Mouse (Mus musculus) embryonic facial prominence, embryonic 12.5 days (tissue): ENCODE measurements at regions not wholly inside any gene's neighbourhood (a gene's known extent, or its start where the extent isn't known, plus 50 kb on each side); places are given as distances from the start of the nearest gene placed in this dataset.

ENCODE experiments used
- ATAC-seq: fragments of 200-750 bp; cut with Nextera tagmentation; 2 replicates; pipeline ENCODE4 v1.8.0; 2017; ENCODE audit not compliant: insufficient number of reproducible peaks, insufficient read depth, low FRiP score, low TSS enrichment
- H3K27ac ChIP-seq: fragments of 300-500 bp; sonication (generic); 2 replicates; pipeline ENCODE4 v1.5.1; 2016; ENCODE audit warnings: mild to moderate bottlenecking
- H3K27me3 ChIP-seq: fragments of 300-500 bp; sonication (generic); 2 replicates; pipeline ENCODE4 v1.6.1; 2016; ENCODE audit warnings: mild to moderate bottlenecking, moderate library complexity
- H3K36me3 ChIP-seq: fragments of 300-500 bp; sonication (generic); 2 replicates; pipeline ENCODE4 v1.6.1; 2016; ENCODE audit warnings: mild to moderate bottlenecking
- H3K4me1 ChIP-seq: fragments of 300-500 bp; sonication (generic); 2 replicates; pipeline ENCODE4 v1.6.1; 2016
- H3K4me2 ChIP-seq: fragments of 300-500 bp; sonication (generic); replicated peaks from 2 replicates; pipeline ENCODE4 v1.6.1; 2016; ENCODE audit warnings: mild to moderate bottlenecking, moderate library complexity
- H3K4me3 ChIP-seq: fragments of 300-500 bp; sonication (generic); 2 replicates; pipeline ENCODE4 v1.5.1; 2016; ENCODE audit warnings: mild to moderate bottlenecking
- H3K9ac ChIP-seq: fragments of 300-500 bp; sonication (generic); 2 replicates; pipeline ENCODE4 v1.6.1; 2016; ENCODE audit warnings: mild to moderate bottlenecking, moderate library complexity
- H3K9me3 ChIP-seq: fragments of 300-500 bp; sonication (generic); 2 replicates; pipeline ENCODE4 v1.6.1; 2016; ENCODE audit warnings: mild to moderate bottlenecking, moderate library complexity
- WGBS: fragments of 180-500 bp; shearing (Covaris S2); methylation state at CpG from one replicate; pipeline ENCODE4 v1.1.7; 2016; 5-methylcytosine and 5-hydroxymethylcytosine counted together

- Histone ChIP-seq H3K4me3 (no peak overlapping the region), H3K9ac (no peak overlapping the region), H3K4me1 (no peaks in the 10 kb centered on the region), H3K9me3 (no peaks in the 10 kb centered on the region), H3K27me3 (no peaks in the 10 kb centered on the region), H3K27ac (no peak overlapping the region), H3K4me2 (no peak overlapping the region), H3K36me3 (no peaks in the 10 kb centered on the region)
- 47% methylated on average over 4 of the region's 4 CpGs for WGBS
- ATAC-seq, result no peak
Measured at GRCm38 (mm10) chr10:66201115-66201514, 894.8 kb upstream of the Jmjd1c start.

DNA sequence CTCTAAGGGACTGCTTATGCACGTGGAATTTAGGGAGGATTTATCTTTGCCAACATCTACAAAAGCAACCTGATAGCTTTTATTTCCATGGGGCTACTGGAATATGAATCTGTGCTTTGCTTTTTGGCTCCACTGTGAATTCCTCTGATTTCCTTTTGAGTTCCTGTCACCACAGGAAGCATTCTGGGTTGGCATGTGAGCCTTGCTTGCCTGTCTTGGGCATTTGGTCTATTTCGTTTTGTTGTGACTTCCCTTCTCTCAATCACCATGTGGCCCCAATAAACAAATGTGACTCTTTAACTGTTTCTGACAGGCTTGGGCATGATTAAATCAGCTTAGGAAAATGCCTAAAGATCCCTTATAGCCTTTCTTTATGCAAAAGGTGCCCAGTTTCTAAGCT, 867.8 kb upstream of the Jmjd1c start:
- Histone ChIP-seq H3K4me3 (no peak overlapping the region), H3K27me3 (no peaks in the 10 kb centered on the region), H3K36me3 (no peaks in the 10 kb centered on the region), H3K9ac (no peak overlapping the region), H3K9me3 (no peaks in the 10 kb centered on the region), H3K27ac (no peak overlapping the region), H3K4me1 (no peaks in the 10 kb centered on the region), H3K4me2 (no peak overlapping the region)
- 26% methylated on average over 2 of the region's 2 CpGs for WGBS
- no peak for ATAC-seq

DNA sequence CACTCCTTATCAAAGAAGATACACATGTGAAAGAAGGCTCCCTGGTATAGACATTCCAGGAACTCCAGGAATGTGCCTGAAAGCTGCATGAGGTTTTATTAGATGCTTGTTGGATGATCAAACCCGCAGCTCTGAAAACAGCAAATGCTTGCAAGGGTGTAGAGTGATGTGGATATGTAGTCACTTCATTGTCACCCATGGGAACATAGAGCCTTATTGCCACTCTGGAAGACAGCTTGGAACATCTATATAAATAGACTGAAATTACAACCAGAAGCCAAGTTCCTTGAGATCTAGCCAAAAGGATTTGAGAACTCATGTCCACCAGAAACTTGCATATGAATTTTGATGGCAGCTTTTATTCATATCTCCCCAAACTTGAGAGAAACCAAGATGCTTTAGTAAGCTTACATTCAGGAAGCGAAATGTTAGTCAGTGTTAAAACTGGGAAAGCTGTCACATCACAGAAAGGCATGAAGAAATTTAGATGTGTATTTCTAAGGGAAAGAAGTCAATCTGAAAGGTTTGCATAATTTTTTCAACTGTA, 861.5 kb upstream of the Jmjd1c start:
- Histone ChIP-seq H3K4me1 (no peaks in the 10 kb centered on the region), H3K27me3 (no peaks in the 10 kb centered on the region), H3K4me3 (no peak overlapping the region), H3K27ac (no peak overlapping the region), H3K9me3 (no peaks in the 10 kb centered on the region), H3K9ac (no peak overlapping the region), H3K36me3 (no peaks in the 10 kb centered on the region), H3K4me2 (no peak overlapping the region)
- 82% methylated on average over 2 of the region's 2 CpGs for WGBS
- ATAC-seq, result no peak

GRCm38 (mm10) chr10:66256377-66256776, 839.5 kb upstream of the Jmjd1c start:
- Histone ChIP-seq H3K27ac (no peak overlapping the region), H3K4me1 (no peaks in the 10 kb centered on the region), H3K27me3 (no peaks in the 10 kb centered on the region), H3K4me3 (no peak overlapping the region), H3K36me3 (no peaks in the 10 kb centered on the region), H3K9ac (no peak overlapping the region), H3K9me3 (no peaks in the 10 kb centered on the region), H3K4me2 (no peak overlapping the region)
- no peak for ATAC-seq
- WGBS, result 67% methylated on average over 5 of the region's 5 CpGs

DNA sequence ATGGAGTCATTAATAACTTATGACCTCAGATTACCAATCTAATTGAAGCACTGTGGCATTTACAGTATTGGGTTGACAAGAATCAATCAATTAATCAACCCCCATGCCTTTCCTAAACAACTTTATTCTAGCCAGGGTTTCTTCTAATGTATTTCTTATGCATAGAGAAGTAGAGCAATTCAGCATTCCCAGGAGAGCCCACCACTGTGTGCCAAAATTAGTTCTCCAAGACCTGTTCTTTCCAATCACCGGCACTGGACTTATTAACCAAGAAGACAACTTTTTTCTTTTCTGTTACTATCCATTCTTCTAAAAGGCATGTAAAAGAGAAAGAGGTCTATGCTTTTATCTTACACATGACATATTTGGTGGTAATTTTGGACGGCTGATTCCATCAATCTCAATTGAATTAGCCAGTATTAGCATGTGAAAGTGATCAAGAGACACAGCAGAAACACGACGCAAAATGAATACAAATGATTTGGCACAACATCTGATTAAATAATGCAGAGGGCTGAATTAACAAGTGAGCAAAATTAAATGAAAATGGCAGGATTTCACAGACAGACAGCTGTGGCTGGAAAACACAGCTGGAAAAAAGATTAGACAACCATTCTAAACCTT, 825.2 kb upstream of the Jmjd1c start:
- no peak overlapping the region for H3K9ac ChIP-seq
- 66% methylated on average over 4 of the region's 4 CpGs for WGBS
- H3K27ac ChIP-seq, result no peak overlapping the region
- no peak overlapping the region for H3K4me2 ChIP-seq
- ATAC-seq, result no peak
- no peak overlapping the region for H3K4me3 ChIP-seq
- H3K4me1 ChIP-seq, result no peaks in the 10 kb centered on the region
- H3K27me3 ChIP-seq, result no peaks in the 10 kb centered on the region
- H3K36me3 ChIP-seq, result no peaks in the 10 kb centered on the region
- H3K9me3 ChIP-seq, result no peaks in the 10 kb centered on the region

- Histone ChIP-seq H3K36me3 (no peaks in the 10 kb centered on the region), H3K9ac (no peak overlapping the region), H3K4me1 (no peaks in the 10 kb centered on the region), H3K4me3 (no peak overlapping the region), H3K4me2 (no peak overlapping the region), H3K9me3 (no peaks in the 10 kb centered on the region), H3K27me3 (no peaks in the 10 kb centered on the region), H3K27ac (no peak overlapping the region)
- no peak for ATAC-seq
- WGBS, result 61% methylated on average over 4 of the region's 4 CpGs
Measured at GRCm38 (mm10) chr10:66295628-66296027, 800.3 kb upstream of the Jmjd1c start.

GRCm38 (mm10) chr10:66303235-66303780, 792.6 kb upstream of the Jmjd1c start:
- no peak overlapping the region for H3K27ac ChIP-seq
- no peaks in the 10 kb centered on the region for H3K36me3 ChIP-seq
- H3K9me3 ChIP-seq, result no peaks in the 10 kb centered on the region
- H3K4me1 ChIP-seq, result no peaks in the 10 kb centered on the region
- H3K4me3 ChIP-seq, result no peak overlapping the region
- no peaks in the 10 kb centered on the region for H3K27me3 ChIP-seq
- no peak for ATAC-seq
- no peak overlapping the region for H3K9ac ChIP-seq
- 78% methylated on average over 2 of the region's 2 CpGs for WGBS
- H3K4me2 ChIP-seq, result no peak overlapping the region

GRCm38 (mm10) chr10:66304901-66305300, 791.0 kb upstream of the Jmjd1c start:
- Histone ChIP-seq H3K9ac (no peak overlapping the region), H3K36me3 (no peaks in the 10 kb centered on the region), H3K4me3 (no peak overlapping the region), H3K9me3 (no peaks in the 10 kb centered on the region), H3K4me2 (no peak overlapping the region), H3K27me3 (no peaks in the 10 kb centered on the region), H3K27ac (no peak overlapping the region), H3K4me1 (no peaks in the 10 kb centered on the region)
- ATAC-seq, result no peak

GRCm38 (mm10) chr10:66331166-66331565, 764.8 kb upstream of the Jmjd1c start:
- 52% methylated on average over 3 of the region's 3 CpGs for WGBS

GRCm38 (mm10) chr10:66337994-66338393, 757.9 kb upstream of the Jmjd1c start:
- Histone ChIP-seq H3K27ac (no peak overlapping the region), H3K4me2 (no peak overlapping the region), H3K27me3 (no peaks in the 10 kb centered on the region), H3K9ac (no peak overlapping the region), H3K9me3 (no peaks in the 10 kb centered on the region), H3K4me1 (no peaks in the 10 kb centered on the region), H3K36me3 (no peaks in the 10 kb centered on the region), H3K4me3 (no peak overlapping the region)
- whole genome bisulfite sequencing, result 73% methylated on average over 1 of the region's 1 CpGs
- no peak for ATAC-seq

More at GRCm38 (mm10) chr10:66331166-66331565, 764.8 kb upstream of the Jmjd1c start:
- Histone ChIP-seq H3K36me3 (no peaks in the 10 kb centered on the region), H3K4me3 (no peak overlapping the region), H3K27ac (no peak overlapping the region), H3K4me1 (no peaks in the 10 kb centered on the region), H3K9ac (no peak overlapping the region), H3K9me3 (no peaks in the 10 kb centered on the region), H3K4me2 (no peak overlapping the region), H3K27me3 (no peaks in the 10 kb centered on the region)
- ATAC-seq, result no peak

DNA sequence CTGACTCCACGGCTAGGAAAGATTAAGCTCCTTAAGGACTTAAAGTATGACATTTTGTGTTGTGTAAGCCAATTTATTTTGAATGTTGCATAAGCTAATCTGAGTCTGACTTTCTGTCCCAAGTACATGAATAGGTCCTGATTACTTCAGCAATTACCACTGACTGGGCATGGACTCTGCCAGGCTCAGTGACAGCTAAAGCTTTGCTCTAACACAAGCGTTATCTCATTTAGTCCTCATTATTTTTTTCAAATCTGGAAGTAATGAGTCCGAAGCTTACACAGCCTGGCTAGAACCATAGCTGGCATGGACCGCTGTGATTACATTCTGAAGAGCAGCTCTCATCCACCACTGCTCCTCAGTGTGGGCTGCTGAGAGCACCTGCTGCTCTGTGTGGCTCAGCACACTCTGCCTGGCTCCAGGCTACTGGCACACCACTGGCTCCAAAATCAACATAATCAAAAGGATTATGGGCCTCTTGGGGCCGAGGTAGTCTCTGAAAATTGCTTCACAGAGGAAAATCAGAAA, 753.0 kb upstream of the Jmjd1c start:
- 75% methylated on average over 5 of the region's 5 CpGs for WGBS
- H3K9ac ChIP-seq, result no peak overlapping the region

DNA sequence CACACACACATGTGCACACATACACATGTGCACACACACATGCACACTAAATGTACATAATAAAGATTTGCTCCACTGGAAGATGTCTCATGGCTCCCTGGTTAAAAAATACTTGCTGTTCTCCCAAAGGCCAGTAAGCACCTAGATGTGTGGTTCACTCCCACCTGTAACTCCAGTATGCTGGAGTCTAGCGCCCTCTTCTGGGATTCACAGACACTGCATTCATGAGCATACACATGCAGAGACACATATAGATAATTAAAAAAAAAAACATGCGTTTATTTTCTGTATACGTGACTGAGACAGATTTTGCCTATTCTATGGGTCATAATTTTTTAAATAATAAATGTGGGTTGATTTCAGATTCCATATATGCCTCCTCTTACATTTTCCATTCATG, 747.5 kb upstream of the Jmjd1c start:
- 70% methylated on average over 3 of the region's 3 CpGs for WGBS
- Histone ChIP-seq H3K4me3 (no peak overlapping the region), H3K9ac (no peak overlapping the region), H3K4me1 (no peaks in the 10 kb centered on the region), H3K27ac (no peak overlapping the region), H3K27me3 (no peaks in the 10 kb centered on the region), H3K36me3 (no peaks in the 10 kb centered on the region), H3K9me3 (no peaks in the 10 kb centered on the region), H3K4me2 (no peak overlapping the region)
- no peak for ATAC-seq

More for the DNA sequence above, 753.0 kb upstream of the Jmjd1c start:
- H3K27me3 ChIP-seq, result no peaks in the 10 kb centered on the region
- no peaks in the 10 kb centered on the region for H3K36me3 ChIP-seq
- ATAC-seq, result no peak
- no peaks in the 10 kb centered on the region for H3K9me3 ChIP-seq
- no peak overlapping the region for H3K27ac ChIP-seq
- H3K4me1 ChIP-seq, result no peaks in the 10 kb centered on the region
- H3K4me3 ChIP-seq, result no peak overlapping the region
- no peak overlapping the region for H3K4me2 ChIP-seq
